8 mouse cellular contexts compared by ENCODE assay signal in genomic region chr4:129500607-129501566, GRCm38 (mm10). TPM values are rescaled to one million over a fixed set of nuclear protein-coding genes. Genes with fewer than 3 reads are reported as not detected.
A peak's percentile ranks its signal among the peaks of the same experiment; 100 is the strongest.
DNase-seq lines count a peak whose midpoint lies in the region; ATAC-seq and TF ChIP-seq lines count a peak whose summit lies in the region.

No protein-coding gene starts in this region.

- no peak for TF ChIP-seq EP300 in liver, embryonic 14.5 days (IDR thresholded peaks at IDR 0.05; ENCODE audit: low read depth)

- peak overlapping the region; percentile 80 for H3K4me2 ChIP-seq in embryonic facial prominence, embryonic 15.5 days (replicated peaks)
- H3K4me2 ChIP-seq in kidney, embryonic 14.5 days (replicated peaks; ENCODE audit: low read depth, low read length) = peak overlapping the region; percentile 59
- peak overlapping the region; percentile 67 for H3K4me2 ChIP-seq in liver, embryonic 14.5 days (ENCODE audit: low read depth)
- peak overlapping the region; percentile 63 for H3K4me2 ChIP-seq in stomach, embryonic 16.5 days (ENCODE audit: low read depth, low read length)

- H3K27me3 ChIP-seq in embryonic facial prominence, embryonic 15.5 days = no peaks in the 10 kb centered on the region
- 0 out of 2 replicates have a peak, but pooled peaks cover 5% of the 10 kb centered on the region for H3K27me3 ChIP-seq in heart, embryonic 10.5 days (ENCODE audit: insufficient read depth, poor library complexity, severe bottlenecking)
- H3K27me3 ChIP-seq in kidney, embryonic 14.5 days (ENCODE audit: control insufficient read depth, insufficient read depth, low read length) = no peaks in the 10 kb centered on the region
- peaks cover 2% of the 10 kb centered on the region; the same call in 1 of the 2 replicates for H3K27me3 ChIP-seq in liver, embryonic 14.5 days (ENCODE audit: control insufficient read depth, insufficient read depth, low read length)
- no peaks in the 10 kb centered on the region for H3K27me3 ChIP-seq in stomach, embryonic 16.5 days (ENCODE audit: control insufficient read depth, insufficient read depth, low read length)

- H3K9me3 ChIP-seq in embryonic facial prominence, embryonic 15.5 days (replicated peaks) = no peaks in the 10 kb centered on the region
- H3K9me3 ChIP-seq in heart, embryonic 10.5 days = no peaks in the 10 kb centered on the region
- H3K9me3 ChIP-seq in kidney, embryonic 14.5 days (ENCODE audit: control insufficient read depth, low read length) = no peaks in the 10 kb centered on the region
- no peaks in the 10 kb centered on the region for H3K9me3 ChIP-seq in liver, embryonic 14.5 days (ENCODE audit: control insufficient read depth, low read length)
- no peaks in the 10 kb centered on the region for H3K9me3 ChIP-seq in stomach, embryonic 16.5 days (replicated peaks; ENCODE audit: control insufficient read depth, low read length)

- peak overlapping the region; percentile 91 for H3K27ac ChIP-seq in bone marrow, adult 2 months (ENCODE audit: control insufficient read depth, insufficient read depth, low read depth, low read length, poor library complexity)
- H3K27ac ChIP-seq in embryonic facial prominence, embryonic 15.5 days (replicated peaks) = peak overlapping the region; percentile 89
- H3K27ac ChIP-seq in heart, embryonic 10.5 days = peak overlapping the region; percentile 95
- peak overlapping the region; percentile 87 for H3K27ac ChIP-seq in kidney, embryonic 14.5 days (ENCODE audit: low read depth, low read length)
- H3K27ac ChIP-seq in liver, embryonic 14.5 days = peak overlapping the region; percentile 57
- H3K27ac ChIP-seq in stomach, embryonic 16.5 days (ENCODE audit: low read length) = peak overlapping the region; percentile 94

- TF ChIP-seq POLR2A in bone marrow, adult 2 months (IDR thresholded peaks at IDR 0.05; ENCODE audit: borderline replicate concordance, control insufficient read depth, low read depth, low read length) = peak; percentile 80; the same call in 1 of the 2 replicates

- 2% methylated on average over 48 of the region's 49 CpGs for WGBS in bone marrow, adult 2 months
- 1% methylated on average over 48 of the region's 49 CpGs for WGBS in embryonic facial prominence, embryonic 15.5 days
- 1% methylated on average over 48 of the region's 49 CpGs for WGBS in heart, embryonic 10.5 days
- WGBS in kidney, embryonic 14.5 days = under 1% methylated on average over 48 of the region's 49 CpGs
- 3% methylated on average over 47 of the region's 49 CpGs for WGBS in liver, embryonic 14.5 days (ENCODE audit: insufficient replicate concordance)
- WGBS in stomach, embryonic 16.5 days = 1% methylated on average over 49 of the region's 49 CpGs

- H3K4me1 ChIP-seq in bone marrow, adult 2 months (ENCODE audit: control insufficient read depth, insufficient read depth, low read length) = peaks cover 6% of the 10 kb centered on the region
- peaks cover 40% of the 10 kb centered on the region for H3K4me1 ChIP-seq in embryonic facial prominence, embryonic 15.5 days
- H3K4me1 ChIP-seq in heart, embryonic 10.5 days = peaks cover 77% of the 10 kb centered on the region
- H3K4me1 ChIP-seq in kidney, embryonic 14.5 days (ENCODE audit: control insufficient read depth, insufficient read depth, low read length) = peaks cover 17% of the 10 kb centered on the region; the same call in 1 of the 2 replicates
- H3K4me1 ChIP-seq in liver, embryonic 14.5 days (replicated peaks; ENCODE audit: control insufficient read depth in 2 of 2, insufficient read depth in 2 of 2, low read length in 1 of 2) = peaks cover 0 to 20% of the 10 kb centered on the region in 2 experiments; a peak in 3 of 4 replicates
- H3K4me1 ChIP-seq in stomach, embryonic 16.5 days (ENCODE audit: control insufficient read depth, insufficient read depth, low read length) = peaks cover 23% of the 10 kb centered on the region

- ATAC-seq in embryonic facial prominence, embryonic 15.5 days (ENCODE audit: insufficient number of reproducible peaks, low FRiP score, low TSS enrichment, low read depth) = peak; percentile 84
- ATAC-seq in kidney, embryonic 14.5 days (ENCODE audit: low FRiP score, low TSS enrichment) = peak; percentile 94
- ATAC-seq in liver, embryonic 14.5 days (ENCODE audit: insufficient read depth) = peak; percentile 75
- peak; percentile 92 for ATAC-seq in stomach, embryonic 16.5 days (ENCODE audit: insufficient read depth, low FRiP score)

- H3K36me3 ChIP-seq in embryonic facial prominence, embryonic 15.5 days = no peaks in the 10 kb centered on the region
- no peaks in the 10 kb centered on the region for H3K36me3 ChIP-seq in heart, embryonic 10.5 days
- no peaks in the 10 kb centered on the region for H3K36me3 ChIP-seq in kidney, embryonic 14.5 days (ENCODE audit: control insufficient read depth, insufficient read depth, low read length)
- H3K36me3 ChIP-seq in liver, embryonic 14.5 days (replicated peaks; ENCODE audit: control insufficient read depth, insufficient read depth, low read depth) = no peaks in the 10 kb centered on the region
- H3K36me3 ChIP-seq in stomach, embryonic 16.5 days (ENCODE audit: control insufficient read depth, insufficient read depth, low read length) = no peaks in the 10 kb centered on the region

- peak overlapping the region; percentile 75 for H3K4me3 ChIP-seq in bone marrow, adult 2 months (replicated peaks; ENCODE audit: control insufficient read depth, low read depth, low read length)
- H3K4me3 ChIP-seq in embryonic facial prominence, embryonic 15.5 days (replicated peaks) = peak overlapping the region; percentile 62
- H3K4me3 ChIP-seq in heart, embryonic 10.5 days = peak overlapping the region; percentile 74
- peak overlapping the region; percentile 42 for H3K4me3 ChIP-seq in kidney, embryonic 14.5 days (ENCODE audit: low read length)
- H3K4me3 ChIP-seq in liver, embryonic 14.5 days (ENCODE audit: insufficient read depth in 1 of 2, low read depth in 2 of 2, low read length in 2 of 2) = peak overlapping the region; percentile 54 to 73
- H3K4me3 ChIP-seq in stomach, embryonic 16.5 days (replicated peaks; ENCODE audit: low read length) = peak overlapping the region; percentile 65

- peak; percentile 84 for DNase-seq in A20 (ENCODE audit: low read depth, low spot score)
- peak; percentile 98 for DNase-seq in heart, embryonic 10.5 days (ENCODE audit: low spot score)
- peak; percentile 53 to 55 (median 54) for DNase-seq in liver, embryonic 14.5 days (ENCODE audit: low read depth in 3 of 3, low spot score in 3 of 3)
- DNase-seq in natural killer cell, adult 2 months (ENCODE audit: low spot score in 2 of 2) = peak; percentile 87 to 92

- peak overlapping the region; percentile 47 for H3K9ac ChIP-seq in embryonic facial prominence, embryonic 15.5 days
- peak overlapping the region; percentile 68 for H3K9ac ChIP-seq in kidney, embryonic 14.5 days (ENCODE audit: low read depth, low read length)
- H3K9ac ChIP-seq in liver, embryonic 14.5 days (replicated peaks) = peak overlapping the region; percentile 62
- peak overlapping the region; percentile 79 for H3K9ac ChIP-seq in stomach, embryonic 16.5 days (ENCODE audit: low read length)

- no peak for TF ChIP-seq CTCF in bone marrow, adult 2 months (IDR thresholded peaks at IDR 0.05; ENCODE audit: control insufficient read depth, insufficient read depth, low read length)
- TF ChIP-seq CTCF in liver, embryonic 14.5 days (IDR thresholded peaks at IDR 0.05; ENCODE audit: low read depth) = peak; percentile 24; the same call in 1 of the 2 replicates

RNA-seq across cellular contexts. Expression of gene Fam229a, which starts 9.9 kb away (rescaled TPM):
- polyA plus RNA-seq in bone marrow, adult 2 months (2011; ENCODE audit: insufficient read depth, insufficient read length, low replicate concordance, missing spikeins) = 2.8 TPM in 1 of 2 replicates, not detected in the other
- not detected in 2 replicates for polyA plus RNA-seq in embryonic facial prominence, embryonic 15.5 days (2015; fragmentation: Nextera tagmentation; extraction: Ambion mirVana)
- not detected in 2 replicates for polyA plus RNA-seq in heart, embryonic 10.5 days (2016; fragmentation: Nextera tagmentation; extraction: Ambion mirVana)
- polyA plus RNA-seq in kidney, embryonic 14.5 days (2014; fragmentation: Nextera tagmentation; extraction: Ambion mirVana) = 0.39 TPM in 1 of 2 replicates, not detected in the other
- 0.40 and 0.54 TPM in 2 replicates for polyA plus RNA-seq in liver, embryonic 14.5 days (2012; rRNA removed)
- polyA plus RNA-seq in liver, embryonic 14.5 days (2014; fragmentation: Nextera tagmentation; extraction: Ambion mirVana) = 0.37 and 0.44 TPM in 2 replicates
- not detected in 2 replicates for polyA plus RNA-seq in stomach, embryonic 16.5 days (2015; fragmentation: Nextera tagmentation; extraction: Ambion mirVana)

RNA-seq across cellular contexts. Expression of gene Tssk3, which starts 10.1 kb away (rescaled TPM):
- not detected in 2 replicates for polyA plus RNA-seq in bone marrow, adult 2 months (2011; ENCODE audit: insufficient read depth, insufficient read length, low replicate concordance, missing spikeins)
- polyA plus RNA-seq in embryonic facial prominence, embryonic 15.5 days (2015; fragmentation: Nextera tagmentation; extraction: Ambion mirVana) = not detected in 2 replicates
- polyA plus RNA-seq in heart, embryonic 10.5 days (2016; fragmentation: Nextera tagmentation; extraction: Ambion mirVana) = not detected in 2 replicates
- polyA plus RNA-seq in kidney, embryonic 14.5 days (2014; fragmentation: Nextera tagmentation; extraction: Ambion mirVana) = not detected in 2 replicates
- polyA plus RNA-seq in liver, embryonic 14.5 days (2012; rRNA removed) = not detected in 2 replicates
- polyA plus RNA-seq in liver, embryonic 14.5 days (2014; fragmentation: Nextera tagmentation; extraction: Ambion mirVana) = not detected in 2 replicates
- polyA plus RNA-seq in stomach, embryonic 16.5 days (2015; fragmentation: Nextera tagmentation; extraction: Ambion mirVana) = not detected in 2 replicates

RNA-seq across cellular contexts. Expression of gene Marcksl1, which starts 12.5 kb away (rescaled TPM):
- 14.6 and 53.8 TPM in 2 replicates for polyA plus RNA-seq in bone marrow, adult 2 months (2011; ENCODE audit: insufficient read depth, insufficient read length, low replicate concordance, missing spikeins)
- 610 and 641 TPM in 2 replicates for polyA plus RNA-seq in embryonic facial prominence, embryonic 15.5 days (2015; fragmentation: Nextera tagmentation; extraction: Ambion mirVana)
- polyA plus RNA-seq in heart, embryonic 10.5 days (2016; fragmentation: Nextera tagmentation; extraction: Ambion mirVana) = 535 and 802 TPM in 2 replicates
- polyA plus RNA-seq in kidney, embryonic 14.5 days (2014; fragmentation: Nextera tagmentation; extraction: Ambion mirVana) = 823 and 993 TPM in 2 replicates
- 30.6 and 34.8 TPM in 2 replicates for polyA plus RNA-seq in liver, embryonic 14.5 days (2012; rRNA removed)
- polyA plus RNA-seq in liver, embryonic 14.5 days (2014; fragmentation: Nextera tagmentation; extraction: Ambion mirVana) = 38.2 and 42.0 TPM in 2 replicates
- polyA plus RNA-seq in stomach, embryonic 16.5 days (2015; fragmentation: Nextera tagmentation; extraction: Ambion mirVana) = 259 and 296 TPM in 2 replicates

RNA-seq across cellular contexts. Expression of gene Bsdc1, which starts 39.5 kb away (rescaled TPM):
- polyA plus RNA-seq in bone marrow, adult 2 months (2011; ENCODE audit: insufficient read depth, insufficient read length, low replicate concordance, missing spikeins) = 96.2 and 127 TPM in 2 replicates
- 31.2 and 32.4 TPM in 2 replicates for polyA plus RNA-seq in embryonic facial prominence, embryonic 15.5 days (2015; fragmentation: Nextera tagmentation; extraction: Ambion mirVana)
- 22.4 and 22.9 TPM in 2 replicates for polyA plus RNA-seq in heart, embryonic 10.5 days (2016; fragmentation: Nextera tagmentation; extraction: Ambion mirVana)
- polyA plus RNA-seq in kidney, embryonic 14.5 days (2014; fragmentation: Nextera tagmentation; extraction: Ambion mirVana) = 20.5 and 23.3 TPM in 2 replicates
- 30.5 and 34.7 TPM in 2 replicates for polyA plus RNA-seq in liver, embryonic 14.5 days (2012; rRNA removed)
- polyA plus RNA-seq in liver, embryonic 14.5 days (2014; fragmentation: Nextera tagmentation; extraction: Ambion mirVana) = 52.1 and 52.4 TPM in 2 replicates
- polyA plus RNA-seq in stomach, embryonic 16.5 days (2015; fragmentation: Nextera tagmentation; extraction: Ambion mirVana) = 28.0 and 30.5 TPM in 2 replicates

RNA-seq across cellular contexts. Expression of gene Hdac1, which starts 41.6 kb away (rescaled TPM):
- 78.4 and 100 TPM in 2 replicates for polyA plus RNA-seq in bone marrow, adult 2 months (2011; ENCODE audit: insufficient read depth, insufficient read length, low replicate concordance, missing spikeins)
- polyA plus RNA-seq in embryonic facial prominence, embryonic 15.5 days (2015; fragmentation: Nextera tagmentation; extraction: Ambion mirVana) = 200 and 207 TPM in 2 replicates
- 201 and 237 TPM in 2 replicates for polyA plus RNA-seq in heart, embryonic 10.5 days (2016; fragmentation: Nextera tagmentation; extraction: Ambion mirVana)
- polyA plus RNA-seq in kidney, embryonic 14.5 days (2014; fragmentation: Nextera tagmentation; extraction: Ambion mirVana) = 245 and 265 TPM in 2 replicates
- polyA plus RNA-seq in liver, embryonic 14.5 days (2012; rRNA removed) = 59.4 and 76.5 TPM in 2 replicates
- 107 and 114 TPM in 2 replicates for polyA plus RNA-seq in liver, embryonic 14.5 days (2014; fragmentation: Nextera tagmentation; extraction: Ambion mirVana)
- polyA plus RNA-seq in stomach, embryonic 16.5 days (2015; fragmentation: Nextera tagmentation; extraction: Ambion mirVana) = 195 and 205 TPM in 2 replicates

Comparison
In these comparisons a context has a peak if more than half of its experiments do, and no peak if none do; other contexts are left out.
1. Peak in every context shown above with its lines: DNase-seq, ATAC-seq, H3K4me3 ChIP-seq and H3K27ac ChIP-seq.